Mouse (Mus musculus) bone marrow, adult 2 months (tissue): ENCODE results near the gene Sh3pxd2a. TPM values are rescaled to one million over a fixed set of nuclear protein-coding genes. Genes with fewer than 3 reads are reported as not detected.

ENCODE experiments used
- H3K27ac ChIP-seq: fragments of 200-500 bp; 2 replicates; pipeline ENCODE4 v1.5.1; 2012; ENCODE audit warnings: low read depth, mild to moderate bottlenecking, control low read depth, inconsistent platforms, low read length; ENCODE audit not compliant: control insufficient read depth, poor library complexity, insufficient read depth
- H3K4me1 ChIP-seq: fragments of 200-500 bp; 2 replicates; pipeline ENCODE4 v1.6.1; 2011; ENCODE audit warnings: low read length; ENCODE audit not compliant: control insufficient read depth, insufficient read depth
- H3K4me3 ChIP-seq: fragments of 200-500 bp; replicated peaks from 2 replicates; pipeline ENCODE3; 2011; ENCODE audit warnings: mild to moderate bottlenecking, low read depth, low read length, control low read depth; ENCODE audit not compliant: control insufficient read depth
- CTCF ChIP-seq: fragments of 200-500 bp; IDR thresholded peaks from 2 replicates; pipeline ENCODE4 v1.5.1; 2011; ENCODE audit warnings: low read length, control low read depth; ENCODE audit not compliant: control insufficient read depth, insufficient read depth
- POLR2A ChIP-seq: fragments of 200-500 bp; IDR thresholded peaks from 2 replicates; pipeline ENCODE4 v1.6.1; 2011; ENCODE audit warnings: low read depth, mild to moderate bottlenecking, control low read depth, low read length, borderline replicate concordance; ENCODE audit not compliant: control insufficient read depth
- WGBS: fragments of 180-500 bp; shearing (Covaris S2); methylation state at CpG from one replicate; pipeline ENCODE4 v1.1.7; 2018; 5-methylcytosine and 5-hydroxymethylcytosine counted together
- polyA plus RNA-seq: library from polyadenylated mRNA; stranded (reverse); fragments of >200 nt; gene quantifications from 2 replicates; pipeline ENCODE4 v1.2.4, GENCODE M21; 2011; ENCODE audit warnings: low replicate concordance; ENCODE audit not compliant: missing spikeins, insufficient read depth, insufficient read length

Gene Sh3pxd2a
- polyA plus RNA-seq, 1 experiment, result 8.3 TPM

- no peak overlapping the region for H3K4me3 ChIP-seq
- no peak overlapping the region for H3K27ac ChIP-seq
- no peaks in the 10 kb centered on the region for H3K4me1 ChIP-seq
- WGBS, result 81% methylated on average over 3 of the region's 3 CpGs
- TF ChIP-seq CTCF (no peak), POLR2A (no peak)
Observed at GRCm38 (mm10) chr19:47484110-47484509, 19.9 kb upstream of the Sh3pxd2a start.

- 72% methylated on average over 3 of the region's 3 CpGs for WGBS
- Histone ChIP-seq H3K4me1 (no peaks in the 10 kb centered on the region), H3K4me3 (no peak overlapping the region), H3K27ac (no peak overlapping the region)
- no peak for TF ChIP-seq CTCF
- no peak for TF ChIP-seq POLR2A
Observed at GRCm38 (mm10) chr19:47483346-47483745, 19.1 kb upstream of the Sh3pxd2a start.

GRCm38 (mm10) chr19:47473453-47473852 is 9.3 kb upstream of the Sh3pxd2a start:
- Histone ChIP-seq H3K4me1 (no peaks in the 10 kb centered on the region), H3K27ac (no peak overlapping the region), H3K4me3 (no peak overlapping the region)
- whole genome bisulfite sequencing, result 81% methylated on average over 3 of the region's 3 CpGs
- TF ChIP-seq POLR2A (no peak), CTCF (no peak)

GRCm38 (mm10) chr19:47472881-47473400 is 8.7 kb upstream of the Sh3pxd2a start:
- WGBS, result 74% methylated on average over 15 of the region's 15 CpGs
- TF ChIP-seq POLR2A, result no peak
- no peak for TF ChIP-seq CTCF
- H3K4me3 ChIP-seq, result no peak overlapping the region
- no peak overlapping the region for H3K27ac ChIP-seq
- no peaks in the 10 kb centered on the region; the same call in 1 of the 2 replicates for H3K4me1 ChIP-seq

GRCm38 (mm10) chr19:47471808-47472207 is 7.6 kb upstream of the Sh3pxd2a start:
- 61% methylated on average over 4 of the region's 4 CpGs for WGBS
- no peak overlapping the region for H3K27ac ChIP-seq
- TF ChIP-seq POLR2A, result no peak
- H3K4me3 ChIP-seq, result no peak overlapping the region
- H3K4me1 ChIP-seq, result no peaks in the 10 kb centered on the region; the same call in 1 of the 2 replicates

GRCm38 (mm10) chr19:47468750-47469149 is 4.5 kb upstream of the Sh3pxd2a start:
- TF ChIP-seq CTCF, result no peak
- no peak for TF ChIP-seq POLR2A
- Histone ChIP-seq H3K4me1 (no peaks in the 10 kb centered on the region; the same call in 1 of the 2 replicates), H3K4me3 (no peak overlapping the region), H3K27ac (no peak overlapping the region)
- 58% methylated on average over 3 of the region's 3 CpGs for WGBS

- 79% methylated on average over 8 of the region's 8 CpGs for WGBS
Observed at GRCm38 (mm10) chr19:47466775-47467174, 2.6 kb upstream of the Sh3pxd2a start.

GRCm38 (mm10) chr19:47465467-47465866 is 1.3 kb upstream of the Sh3pxd2a start:
- WGBS, result 34% methylated on average over 9 of the region's 9 CpGs

More at GRCm38 (mm10) chr19:47466775-47467174, 2.6 kb upstream of the Sh3pxd2a start:
- no peak overlapping the region for H3K27ac ChIP-seq
- TF ChIP-seq POLR2A (no peak), CTCF (no peak)
- no peak overlapping the region for H3K4me3 ChIP-seq
- H3K4me1 ChIP-seq, result no peaks in the 10 kb centered on the region; the same call in 1 of the 2 replicates

More at GRCm38 (mm10) chr19:47465467-47465866, 1.3 kb upstream of the Sh3pxd2a start:
- Histone ChIP-seq H3K4me1 (no peaks in the 10 kb centered on the region; the same call in 1 of the 2 replicates), H3K4me3 (no peak overlapping the region), H3K27ac (no peak overlapping the region)
- TF ChIP-seq POLR2A (no peak), CTCF (peak; percentile 54)
